Mouse (Mus musculus) liver, embryonic 15.5 days (tissue): ENCODE measurements around the gene Angptl8. TPM values are rescaled to one million over a fixed set of nuclear protein-coding genes. Genes with fewer than 3 reads are reported as not detected.

ENCODE experiments used
- ATAC-seq: fragments of 200-750 bp; cut with Nextera tagmentation; 2 replicates; pipeline ENCODE4 v1.8.0; 2017; ENCODE audit warnings: moderate number of reproducible peaks, mild to moderate bottlenecking, moderate library complexity; ENCODE audit not compliant: insufficient read depth
- H3K27ac ChIP-seq: fragments of 300-500 bp; sonication (generic); replicated peaks from 2 replicates; pipeline ENCODE4 v1.5.1; 2015; ENCODE audit warnings: mild to moderate bottlenecking, inconsistent platforms
- H3K27me3 ChIP-seq: fragments of 300-500 bp; sonication (generic); 2 replicates; pipeline ENCODE4 v1.6.1; 2015; ENCODE audit warnings: mild to moderate bottlenecking, inconsistent platforms
- H3K36me3 ChIP-seq: fragments of 300-500 bp; sonication (generic); replicated peaks from 2 replicates; pipeline ENCODE4 v1.6.1; 2015; ENCODE audit warnings: moderate library complexity, mild to moderate bottlenecking, inconsistent platforms
- H3K4me1 ChIP-seq: fragments of 300-500 bp; sonication (generic); replicated peaks from 2 replicates; pipeline ENCODE4 v1.6.1; 2015; ENCODE audit warnings: inconsistent platforms
- H3K4me2 ChIP-seq: fragments of 300-500 bp; sonication (generic); 2 replicates; pipeline ENCODE4 v1.6.1; 2015; ENCODE audit warnings: moderate library complexity, mild to moderate bottlenecking, inconsistent platforms
- H3K4me3 ChIP-seq: fragments of 300-500 bp; sonication (generic); replicated peaks from 2 replicates; pipeline ENCODE4 v1.5.1; 2015; ENCODE audit warnings: mild to moderate bottlenecking, inconsistent platforms
- H3K9ac ChIP-seq: fragments of 300-500 bp; sonication (generic); 2 replicates; pipeline ENCODE4 v1.6.1; 2015; ENCODE audit warnings: moderate library complexity, mild to moderate bottlenecking, inconsistent platforms
- H3K9me3 ChIP-seq: fragments of 300-500 bp; sonication (generic); replicated peaks from 2 replicates; pipeline ENCODE4 v1.6.1; 2016; ENCODE audit warnings: inconsistent platforms
- WGBS: fragments of 180-500 bp; shearing (Covaris S2); methylation state at CpG from one replicate; pipeline ENCODE4 v1.1.7; 2015; ENCODE audit warnings: mixed read lengths; ENCODE audit not compliant: insufficient replicate concordance; 5-methylcytosine and 5-hydroxymethylcytosine counted together
- polyA plus RNA-seq: library from polyadenylated mRNA; unstranded; fragments of >200 nt; fragmentation: Nextera tagmentation; extraction: Ambion mirVana; gene quantifications from 2 replicates; pipeline ENCODE4 v1.2.1, GENCODE M21; 2015

Angptl8 gene
- polyA plus RNA-seq, 1 experiment from 2014 or later, result 35.0 TPM

DNA sequence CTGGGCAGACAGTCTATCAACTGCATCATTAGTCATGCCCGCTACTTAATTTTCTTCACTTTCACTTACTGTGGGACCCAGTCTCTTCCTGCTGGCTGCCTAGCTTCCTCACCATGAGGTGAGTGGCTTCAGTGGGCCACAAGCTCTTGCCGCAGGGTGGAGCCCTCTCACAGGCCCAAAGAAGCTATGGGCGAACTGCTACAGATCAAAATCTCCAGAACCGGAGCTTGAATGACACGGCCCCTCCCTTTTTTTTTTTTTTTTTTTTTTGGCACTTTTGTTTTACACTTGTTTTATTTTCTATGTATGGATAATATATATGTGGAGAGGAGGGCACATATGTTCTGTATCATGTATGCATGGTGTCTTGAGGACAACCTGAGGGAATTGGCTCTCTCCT is 24.1 kb upstream of the Angptl8 start:
- no peaks in the 10 kb centered on the region for H3K27me3 ChIP-seq
- H3K4me2 ChIP-seq, result no peak overlapping the region
- H3K9me3 ChIP-seq, result no peaks in the 10 kb centered on the region
- WGBS, result 35% methylated on average over 5 of the region's 5 CpGs
- H3K9ac ChIP-seq, result no peak overlapping the region
- H3K36me3 ChIP-seq, result peaks cover 6% of the 10 kb centered on the region; the same call in 1 of the 2 replicates
- ATAC-seq, result no peak
- H3K4me1 ChIP-seq, result peaks cover 16% of the 10 kb centered on the region; the same call in 1 of the 2 replicates
- H3K27ac ChIP-seq, result no peak overlapping the region
- no peak overlapping the region for H3K4me3 ChIP-seq

DNA sequence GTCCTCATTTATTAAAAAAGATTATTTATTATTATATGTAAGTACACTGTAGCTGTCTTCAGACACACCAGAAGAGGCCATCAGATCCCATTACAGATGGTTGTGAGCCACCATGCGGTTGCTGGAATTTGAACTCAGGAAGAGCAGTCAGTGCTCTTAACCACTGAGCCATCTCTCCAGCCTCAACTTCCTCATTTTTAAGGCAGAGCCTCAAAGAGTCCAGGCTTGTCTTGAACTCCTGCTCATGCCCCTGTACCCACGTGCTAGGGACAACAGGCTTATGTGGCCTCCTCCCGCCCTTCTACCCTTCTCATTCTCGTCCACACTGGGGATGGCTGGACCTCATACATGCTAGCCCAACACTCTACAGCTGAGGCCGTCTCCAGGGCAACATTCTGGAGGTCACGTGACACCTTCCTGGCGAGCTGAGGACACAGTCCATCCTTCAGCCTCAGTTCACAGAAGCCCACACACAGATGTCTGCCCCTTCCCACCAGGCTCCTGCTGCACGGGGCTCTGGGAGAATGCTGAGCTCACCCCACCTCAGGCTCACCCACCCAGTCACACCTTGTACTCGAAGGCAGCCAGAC is 18.5 kb upstream of the Angptl8 start:
- Histone ChIP-seq H3K9ac (no peak overlapping the region), H3K4me1 (peaks cover 16% of the 10 kb centered on the region; the same call in 1 of the 2 replicates), H3K4me3 (no peak overlapping the region), H3K36me3 (peaks cover 8% of the 10 kb centered on the region; the same call in 1 of the 2 replicates), H3K27me3 (no peaks in the 10 kb centered on the region), H3K27ac (no peak overlapping the region), H3K4me2 (no peak overlapping the region), H3K9me3 (no peaks in the 10 kb centered on the region)
- 33% methylated on average over 9 of the region's 9 CpGs for WGBS
- peak; percentile 19; the same call in 1 of the 2 replicates for ATAC-seq

GRCm38 (mm10) chr9:21818125-21818524 is 17.2 kb upstream of the Angptl8 start:
- H3K9ac ChIP-seq, result no peak overlapping the region
- H3K36me3 ChIP-seq, result peaks cover 8% of the 10 kb centered on the region; the same call in 1 of the 2 replicates
- H3K4me3 ChIP-seq, result no peak overlapping the region
- H3K4me2 ChIP-seq, result no peak overlapping the region
- no peak for ATAC-seq
- WGBS, result 53% methylated on average over 4 of the region's 4 CpGs
- peaks cover 20% of the 10 kb centered on the region; the same call in 1 of the 2 replicates for H3K4me1 ChIP-seq
- H3K9me3 ChIP-seq, result no peaks in the 10 kb centered on the region
- H3K27ac ChIP-seq, result no peak overlapping the region
- no peaks in the 10 kb centered on the region for H3K27me3 ChIP-seq

DNA sequence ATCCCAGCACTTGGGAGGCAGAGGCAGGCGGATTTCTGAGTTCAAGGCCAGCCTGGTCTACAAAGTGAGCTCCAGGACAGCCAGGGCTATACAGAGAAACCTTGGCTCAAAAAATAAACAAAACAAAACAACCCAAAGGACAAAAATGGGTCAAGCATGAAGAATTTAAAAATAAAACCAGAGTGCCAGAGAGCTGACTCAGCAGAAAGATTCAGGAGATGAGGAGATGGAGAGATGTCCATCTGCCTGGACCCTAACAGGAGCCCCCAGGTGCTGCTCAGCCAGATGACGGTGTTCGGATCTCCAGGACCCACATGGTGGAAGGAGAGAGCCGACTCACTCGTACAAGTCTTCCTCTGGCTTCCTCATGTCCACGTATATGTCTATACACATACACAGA is 16.7 kb upstream of the Angptl8 start:
- Histone ChIP-seq H3K4me1 (peaks cover 20% of the 10 kb centered on the region; the same call in 1 of the 2 replicates), H3K27ac (no peak overlapping the region), H3K27me3 (no peaks in the 10 kb centered on the region), H3K4me2 (no peak overlapping the region), H3K9ac (no peak overlapping the region), H3K36me3 (peaks cover 8% of the 10 kb centered on the region; the same call in 1 of the 2 replicates), H3K9me3 (no peaks in the 10 kb centered on the region), H3K4me3 (no peak overlapping the region)
- no peak for ATAC-seq
- 58% methylated on average over 6 of the region's 6 CpGs for WGBS

DNA sequence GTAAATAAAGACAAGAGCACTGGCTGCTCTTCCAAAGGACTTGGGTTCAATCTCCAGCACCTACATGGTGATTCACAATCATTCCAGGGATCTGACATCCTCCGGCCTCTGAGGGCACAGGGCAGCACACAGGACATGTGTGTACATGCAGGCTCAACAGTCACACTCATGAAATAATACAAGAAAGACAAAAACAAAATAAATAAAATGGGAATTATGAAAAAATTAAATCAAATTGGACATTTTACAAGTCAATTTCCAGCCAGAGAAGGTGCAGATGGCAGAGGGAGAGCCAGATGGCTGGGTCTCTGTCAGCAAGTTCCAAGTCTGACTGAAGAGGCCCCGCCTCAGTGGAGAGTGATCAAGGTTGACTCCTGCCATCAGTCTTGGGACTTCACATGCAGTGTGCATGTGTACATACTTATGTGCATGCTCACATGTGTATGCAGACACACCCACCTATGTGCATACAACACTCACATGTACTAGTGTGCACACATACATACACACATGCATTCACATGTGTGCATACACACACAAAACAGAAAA is 16.1 kb upstream of the Angptl8 start:
- ATAC-seq, result no peak
- Histone ChIP-seq H3K4me3 (no peak overlapping the region), H3K4me2 (no peak overlapping the region), H3K9me3 (no peaks in the 10 kb centered on the region), H3K36me3 (peaks cover 7% of the 10 kb centered on the region; the same call in 1 of the 2 replicates), H3K4me1 (peaks cover 20% of the 10 kb centered on the region; the same call in 1 of the 2 replicates), H3K27me3 (no peaks in the 10 kb centered on the region), H3K9ac (no peak overlapping the region), H3K27ac (no peak overlapping the region)
- WGBS, result 71% methylated on average over 2 of the region's 2 CpGs

DNA sequence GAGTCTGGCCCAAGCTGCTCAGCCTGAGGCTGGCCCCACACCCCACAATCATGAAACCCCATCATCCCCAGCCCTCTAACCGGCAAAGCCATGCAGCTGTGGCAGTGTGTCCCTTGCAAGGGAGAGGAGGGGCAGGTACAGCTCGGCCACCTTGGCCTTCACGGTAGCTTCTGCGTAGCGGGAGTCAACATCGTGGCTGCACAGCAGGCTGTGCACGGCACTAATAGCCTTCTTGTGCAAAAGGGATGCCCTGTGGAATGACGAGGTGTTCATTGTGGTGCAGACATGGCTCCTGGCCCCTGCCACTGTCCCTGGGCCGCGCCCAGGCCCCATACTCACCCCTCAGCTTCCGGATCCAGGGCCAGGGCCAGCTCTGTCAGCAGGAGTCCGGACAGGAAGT is 15.1 kb upstream of the Angptl8 start:
- Histone ChIP-seq H3K36me3 (peaks cover 2% of the 10 kb centered on the region; the same call in 1 of the 2 replicates), H3K4me2 (no peak overlapping the region), H3K27ac (no peak overlapping the region), H3K4me1 (peaks cover 20% of the 10 kb centered on the region; the same call in 1 of the 2 replicates), H3K27me3 (no peaks in the 10 kb centered on the region), H3K9ac (no peak overlapping the region), H3K9me3 (no peaks in the 10 kb centered on the region), H3K4me3 (no peak overlapping the region)
- ATAC-seq, result no peak
- 70% methylated on average over 12 of the region's 12 CpGs for WGBS

DNA sequence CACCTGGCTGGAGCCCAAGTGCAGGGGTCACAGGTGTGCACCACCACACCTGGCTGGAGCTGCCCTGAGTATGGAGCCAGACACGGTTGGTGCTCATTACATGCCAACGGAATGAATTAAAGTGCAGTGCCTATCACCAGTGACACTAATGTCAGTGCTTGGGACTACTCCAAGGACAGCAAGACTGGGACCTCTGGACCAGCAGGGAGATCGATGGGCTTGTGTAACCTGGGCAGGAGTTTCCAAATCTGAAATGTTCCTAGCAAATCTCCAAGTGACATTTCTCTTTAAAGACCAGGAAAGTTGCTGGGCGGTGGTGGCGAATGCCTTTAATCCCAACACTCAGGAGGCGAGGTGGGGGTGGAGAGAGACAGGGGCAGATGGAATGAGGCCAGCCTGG is 12.6 kb upstream of the Angptl8 start:
- no peak overlapping the region for H3K4me2 ChIP-seq
- H3K27me3 ChIP-seq, result no peaks in the 10 kb centered on the region
- no peak overlapping the region for H3K27ac ChIP-seq
- no peak for ATAC-seq
- 61% methylated on average over 6 of the region's 6 CpGs for WGBS
- no peak overlapping the region for H3K9ac ChIP-seq
- 0 out of 2 replicates have a peak, but pooled peaks cover under 1% of the 10 kb centered on the region for H3K36me3 ChIP-seq
- no peak overlapping the region for H3K4me3 ChIP-seq
- H3K9me3 ChIP-seq, result no peaks in the 10 kb centered on the region
- H3K4me1 ChIP-seq, result 0 out of 2 replicates have a peak, but pooled peaks cover 11% of the 10 kb centered on the region

DNA sequence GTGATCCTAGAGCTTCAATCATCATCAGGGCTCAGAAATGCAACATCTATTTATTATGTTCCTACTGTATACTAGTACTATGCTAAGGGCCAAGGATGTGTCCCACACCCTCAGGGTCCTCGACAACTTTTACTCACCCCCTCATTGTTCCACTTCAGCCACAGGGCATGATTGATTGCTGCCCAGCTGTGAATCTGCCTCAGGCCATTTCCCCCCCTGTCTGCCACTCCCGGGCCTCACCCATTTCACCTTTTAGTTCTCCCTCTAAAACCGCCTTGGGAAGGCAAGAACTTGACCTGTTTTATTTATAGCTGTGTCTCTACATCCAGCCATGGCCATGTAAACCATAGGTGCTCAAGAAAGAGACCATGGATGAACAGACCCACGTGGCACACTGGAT is 11.4 kb upstream of the Angptl8 start:
- WGBS, result 43% methylated on average over 4 of the region's 4 CpGs
- no peak for ATAC-seq

DNA sequence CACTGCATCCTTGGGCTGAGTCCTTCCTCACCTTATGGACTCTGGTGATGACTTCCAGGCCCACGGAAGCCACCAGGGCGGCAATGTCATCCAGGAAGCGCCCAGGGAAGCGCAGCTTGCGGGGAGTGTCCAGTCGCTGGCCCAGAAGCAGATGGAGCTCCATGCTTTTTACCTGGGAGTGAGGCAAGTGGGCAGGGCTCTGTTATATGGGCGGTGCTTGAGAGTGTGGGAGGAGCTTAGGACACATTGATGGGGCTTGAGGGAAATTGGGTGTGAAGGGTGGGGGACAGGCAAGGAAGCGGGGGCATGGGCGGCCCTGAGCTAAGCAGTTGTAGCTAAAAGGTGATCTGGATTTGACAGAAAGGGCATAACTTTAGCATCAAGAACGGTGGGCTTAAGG is 10.9 kb upstream of the Angptl8 start:
- H3K27ac ChIP-seq, result no peak overlapping the region
- no peak overlapping the region for H3K4me2 ChIP-seq
- no peak for ATAC-seq
- no peaks in the 10 kb centered on the region for H3K27me3 ChIP-seq
- no peak overlapping the region for H3K4me3 ChIP-seq
- WGBS, result 71% methylated on average over 10 of the region's 10 CpGs
- no peaks in the 10 kb centered on the region for H3K9me3 ChIP-seq
- 0 out of 2 replicates have a peak, but pooled peaks cover 11% of the 10 kb centered on the region for H3K4me1 ChIP-seq
- H3K9ac ChIP-seq, result no peak overlapping the region
- H3K36me3 ChIP-seq, result no peaks in the 10 kb centered on the region

More for the DNA sequence above, 11.4 kb upstream of the Angptl8 start:
- 0 out of 2 replicates have a peak, but pooled peaks cover 11% of the 10 kb centered on the region for H3K4me1 ChIP-seq
- H3K27ac ChIP-seq, result no peak overlapping the region
- H3K27me3 ChIP-seq, result no peaks in the 10 kb centered on the region
- no peak overlapping the region for H3K4me3 ChIP-seq
- no peak overlapping the region for H3K9ac ChIP-seq
- H3K9me3 ChIP-seq, result no peaks in the 10 kb centered on the region
- no peaks in the 10 kb centered on the region for H3K36me3 ChIP-seq
- no peak overlapping the region for H3K4me2 ChIP-seq

GRCm38 (mm10) chr9:21829834-21830460 is 5.4 kb upstream of the Angptl8 start:
- Histone ChIP-seq H3K4me1 (peaks cover 16% of the 10 kb centered on the region), H3K9ac (no peak overlapping the region), H3K4me2 (no peak overlapping the region), H3K4me3 (no peak overlapping the region), H3K36me3 (no peaks in the 10 kb centered on the region), H3K27me3 (no peaks in the 10 kb centered on the region), H3K9me3 (no peaks in the 10 kb centered on the region), H3K27ac (peak overlapping the region; percentile 53)
- WGBS, result 73% methylated on average over 14 of the region's 14 CpGs
- peak; percentile 30; the same call in 1 of the 2 replicates for ATAC-seq

DNA sequence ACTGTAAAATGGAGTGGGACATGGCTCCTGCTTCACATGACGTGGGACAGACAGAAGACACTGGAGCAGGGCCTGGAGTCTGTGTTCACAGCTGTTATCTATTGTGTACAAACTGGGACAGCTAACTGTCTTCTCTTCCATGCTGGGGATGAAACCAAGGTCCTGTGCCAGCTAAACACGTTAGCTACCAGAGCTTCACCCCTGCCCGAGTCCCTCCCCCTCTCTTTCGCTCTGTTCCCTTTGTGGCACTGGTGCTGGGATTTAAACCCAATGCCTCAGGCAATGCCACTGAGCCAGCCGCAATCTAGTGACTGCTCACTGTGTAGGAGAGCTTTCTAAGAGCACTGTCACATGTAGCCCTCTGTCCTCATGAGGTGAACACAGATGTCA is 4.9 kb upstream of the Angptl8 start:
- H3K4me2 ChIP-seq, result no peak overlapping the region
- H3K9me3 ChIP-seq, result no peaks in the 10 kb centered on the region
- H3K27ac ChIP-seq, result peak overlapping the region; percentile 72
- peaks cover 16% of the 10 kb centered on the region for H3K4me1 ChIP-seq
- no peak overlapping the region for H3K9ac ChIP-seq
- no peaks in the 10 kb centered on the region for H3K27me3 ChIP-seq
- H3K4me3 ChIP-seq, result no peak overlapping the region
- H3K36me3 ChIP-seq, result no peaks in the 10 kb centered on the region
- ATAC-seq, result no peak
- 74% methylated on average over 5 of the region's 5 CpGs for WGBS
